ENCODE assay signal across 13 mouse cellular contexts in the genomic region with DNA sequence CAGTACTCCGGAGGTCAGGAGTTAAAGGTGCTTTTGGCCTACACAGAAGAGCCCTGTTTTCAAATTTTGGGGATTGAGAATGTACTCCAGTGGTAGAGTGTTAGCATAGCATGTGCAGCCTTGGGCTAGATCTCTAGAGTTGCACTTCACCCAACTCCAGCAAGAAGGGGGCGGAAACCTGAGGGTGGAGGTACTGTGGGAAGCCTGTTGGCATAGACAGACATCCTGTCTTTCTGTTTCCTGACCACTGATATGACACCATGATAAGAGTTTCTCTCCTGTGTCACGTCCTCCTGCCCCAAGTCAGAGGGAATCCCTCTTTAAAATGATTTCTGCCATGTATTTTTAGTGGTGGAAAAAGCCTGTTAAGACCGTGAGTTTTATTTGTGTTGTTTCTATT. TPM values are rescaled to one million over a fixed set of nuclear protein-coding genes. Genes with fewer than 3 reads are reported as not detected.
A peak's percentile ranks its signal among the peaks of the same experiment; 100 is the strongest.
DNase-seq lines count a peak whose midpoint lies in the region; ATAC-seq lines count a peak whose summit lies in the region.
"Had no signal": no experiment of that assay in that cellular context is flagged by ENCODE, and none has a peak within 500 bp of the region (broad histone marks: within the 10 kb centered on the region; RNA-seq: fewer than 3 reads in every experiment).

No protein-coding gene starts in this region.

- H3K27ac ChIP-seq in heart, embryonic 13.5 days (replicated peaks) = peak overlapping the region; percentile 21; the same call in 1 of the 2 replicates
- H3K27ac ChIP-seq in heart, embryonic 10.5 days = no peak overlapping the region
- H3K27ac ChIP-seq in lung, embryonic 16.5 days (ENCODE audit: low read length) = no peak overlapping the region
- H3K27ac ChIP-seq: forebrain, embryonic 15.5 days; hindbrain, embryonic 15.5 days; midbrain, embryonic 12.5 days; stomach, postnatal 0 days had no signal

- no peaks in the 10 kb centered on the region for H3K27me3 ChIP-seq in heart, embryonic 13.5 days (replicated peaks)
- H3K27me3 ChIP-seq in heart, embryonic 10.5 days (ENCODE audit: insufficient read depth, poor library complexity, severe bottlenecking) = no peaks in the 10 kb centered on the region
- H3K27me3 ChIP-seq in lung, embryonic 16.5 days (ENCODE audit: control insufficient read depth, insufficient read depth, low read depth, low read length) = no peaks in the 10 kb centered on the region
- H3K27me3 ChIP-seq: forebrain, embryonic 15.5 days; hindbrain, embryonic 15.5 days; midbrain, embryonic 12.5 days had no signal

- no peak for ATAC-seq in heart, embryonic 13.5 days (ENCODE audit: extremely low read depth, insufficient number of reproducible peaks, low FRiP score, low TSS enrichment)
- peak; percentile 76 for ATAC-seq in granulocyte monocyte progenitor cell, adult 5-6 weeks (replicated peaks; ENCODE audit: poor library complexity, severe bottlenecking)
- ATAC-seq in lung, embryonic 16.5 days (ENCODE audit: low read depth) = peak; percentile 61; the same call in 1 of the 2 replicates
- ATAC-seq: forebrain, embryonic 15.5 days had no signal

- no peak for DNase-seq in heart, embryonic 10.5 days (ENCODE audit: low spot score)
- peak; percentile 21 to 35 for DNase-seq in thymus, postnatal 10 days (ENCODE audit: low spot score in 2 of 2)
- DNase-seq in urinary bladder, adult 18-20 months (ENCODE audit: low spot score in 2 of 2) = no peak
- no peak for DNase-seq in cerebellum, postnatal 25 days
- no peak for DNase-seq in spleen, postnatal 36 days (ENCODE audit: low spot score in 2 of 2)
- DNase-seq: cerebellum, postnatal 36 days had no signal

- H3K36me3 ChIP-seq in heart, embryonic 13.5 days = no peaks in the 10 kb centered on the region
- H3K36me3 ChIP-seq in heart, embryonic 10.5 days = no peaks in the 10 kb centered on the region
- H3K36me3 ChIP-seq in lung, embryonic 16.5 days (ENCODE audit: control insufficient read depth, insufficient read depth, low read length) = no peaks in the 10 kb centered on the region
- H3K36me3 ChIP-seq: forebrain, embryonic 15.5 days; hindbrain, embryonic 15.5 days; midbrain, embryonic 12.5 days had no signal

- H3K9ac ChIP-seq in heart, embryonic 13.5 days = no peak overlapping the region
- H3K9ac ChIP-seq in lung, embryonic 16.5 days (ENCODE audit: low read length) = no peak overlapping the region
- H3K9ac ChIP-seq: forebrain, embryonic 15.5 days; hindbrain, embryonic 15.5 days; midbrain, embryonic 12.5 days had no signal

- peaks cover 47% of the 10 kb centered on the region for H3K4me1 ChIP-seq in heart, embryonic 13.5 days
- H3K4me1 ChIP-seq in heart, embryonic 10.5 days = peaks cover 25% of the 10 kb centered on the region
- H3K4me1 ChIP-seq in lung, embryonic 16.5 days (replicated peaks; ENCODE audit: control insufficient read depth, insufficient read depth, low read length) = peaks cover 9% of the 10 kb centered on the region; the same call in 1 of the 2 replicates
- H3K4me1 ChIP-seq: forebrain, embryonic 15.5 days; hindbrain, embryonic 15.5 days; midbrain, embryonic 12.5 days had no signal

- no peak overlapping the region for H3K4me3 ChIP-seq in heart, embryonic 13.5 days
- no peak overlapping the region for H3K4me3 ChIP-seq in heart, embryonic 10.5 days
- H3K4me3 ChIP-seq in lung, embryonic 16.5 days (ENCODE audit: low read length) = no peak overlapping the region
- H3K4me3 ChIP-seq: forebrain, embryonic 15.5 days; hindbrain, embryonic 15.5 days; midbrain, embryonic 12.5 days had no signal

- H3K9me3 ChIP-seq in heart, embryonic 13.5 days = no peaks in the 10 kb centered on the region
- no peaks in the 10 kb centered on the region for H3K9me3 ChIP-seq in heart, embryonic 10.5 days
- no peaks in the 10 kb centered on the region for H3K9me3 ChIP-seq in lung, embryonic 16.5 days (ENCODE audit: control insufficient read depth, low read length)
- H3K9me3 ChIP-seq: forebrain, embryonic 15.5 days; hindbrain, embryonic 15.5 days; midbrain, embryonic 12.5 days had no signal

- H3K4me2 ChIP-seq in heart, embryonic 13.5 days = no peak overlapping the region
- no peak overlapping the region for H3K4me2 ChIP-seq in lung, embryonic 16.5 days (ENCODE audit: low read depth, low read length)
- H3K4me2 ChIP-seq: forebrain, embryonic 15.5 days; hindbrain, embryonic 15.5 days; midbrain, embryonic 12.5 days had no signal

- WGBS in heart, embryonic 13.5 days = 67% methylated on average over 4 of the region's 4 CpGs
- 62% methylated on average over 4 of the region's 4 CpGs for WGBS in heart, embryonic 10.5 days
- 60% methylated on average over 4 of the region's 4 CpGs for WGBS in lung, embryonic 16.5 days

RNA-seq across cellular contexts. Expression of a gene that starts 33.7 kb away (rescaled TPM):
- polyA plus RNA-seq in heart, embryonic 13.5 days (2015; fragmentation: Nextera tagmentation; extraction: Ambion mirVana) = 6.4 and 6.7 TPM in 2 replicates
- 6.3 and 7.9 TPM in 2 replicates for polyA plus RNA-seq in heart, embryonic 10.5 days (2016; fragmentation: Nextera tagmentation; extraction: Ambion mirVana)
- 3.6 and 7.2 TPM in 2 replicates for total RNA-seq in granulocyte monocyte progenitor cell, adult 5-6 weeks (2014; fragmentation: Nextera tagmentation)
- total RNA-seq in granulocyte monocyte progenitor cell, adult 5-6 weeks (2017) = 13.3 and 14.8 TPM in 2 replicates
- polyA plus RNA-seq in lung, embryonic 16.5 days (2015; fragmentation: Nextera tagmentation; extraction: Ambion mirVana) = 7.7 and 8.1 TPM in 2 replicates

Comparison
In these comparisons a context has a peak if more than half of its experiments do, and no peak if none do; other contexts are left out.
1. DNase-seq: peak in thymus, postnatal 10 days (2 of 2); none in heart, embryonic 10.5 days (single experiment), urinary bladder, adult 18-20 months (0 of 2), cerebellum, postnatal 25 days (0 of 2) and spleen, postnatal 36 days (0 of 2).